Mouse (Mus musculus): ENCODE results near the gene C1rl. TPM values are rescaled to one million over a fixed set of nuclear protein-coding genes. Genes with fewer than 3 reads are reported as not detected.

C1rl gene
- total and polyA plus RNA-seq, 3 experiments: 1.1 to 1.3 (median 1.2) TPM

DNA sequence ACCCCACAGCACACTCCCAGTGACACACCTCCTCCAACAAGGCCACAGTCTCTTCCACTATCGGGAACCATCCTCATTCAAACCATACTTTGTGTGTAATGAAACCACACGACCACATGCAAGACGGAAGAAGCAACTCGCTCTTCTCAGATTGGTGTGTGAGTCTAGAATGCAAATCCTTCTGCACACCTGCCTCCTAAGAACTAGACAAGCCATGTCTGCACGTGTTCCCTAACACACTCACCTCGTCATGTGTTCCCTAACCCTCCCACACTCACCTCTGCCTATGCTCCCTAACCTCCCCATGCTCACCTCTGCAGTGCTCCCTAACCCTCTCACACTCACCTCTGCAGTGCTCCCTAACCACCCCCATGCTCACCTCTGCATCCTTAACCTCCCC, 1.5 kb upstream of the C1rl start:
- Histone ChIP-seq H3K27me3 (ENCODE audit: control insufficient read depth, insufficient read depth, low read length) (no peaks in the 10 kb centered on the region), H3K79me2 (replicated peaks; ENCODE audit: control insufficient read depth, insufficient read depth, low read length) (no peaks in the 10 kb centered on the region), H3K27ac (no peak overlapping the region), H3K4me3 (no peak overlapping the region), H3K36me3 (ENCODE audit: control insufficient read depth, insufficient read depth, low read length) (no peaks in the 10 kb centered on the region), H3K9ac (ENCODE audit: low read depth, low read length) (no peak overlapping the region), H3K4me1 (ENCODE audit: control insufficient read depth, insufficient read depth, low read length) (0 out of 2 replicates have a peak, but pooled peaks cover 3% of the 10 kb centered on the region)
- no peak for DNase-seq
- TF ChIP-seq CTCF (IDR thresholded peaks at IDR 0.05) (no peak), POLR2A (IDR thresholded peaks at IDR 0.05; ENCODE audit: insufficient read depth, low read depth, low read length) (no peak), EP300 (IDR thresholded peaks at IDR 0.05; ENCODE audit: insufficient read depth, low read depth, low read length) (no peak)
- 82% methylated on average over 6 of the region's 6 CpGs for WGBS
- intact Hi-C loops (cut with DNase I): loop anchor here (5.0 kb wide), 2 partner anchors 51 to 266 kb away; partner anchors contain the start of genes Atn1, C1s1 and Gm45234

DNA sequence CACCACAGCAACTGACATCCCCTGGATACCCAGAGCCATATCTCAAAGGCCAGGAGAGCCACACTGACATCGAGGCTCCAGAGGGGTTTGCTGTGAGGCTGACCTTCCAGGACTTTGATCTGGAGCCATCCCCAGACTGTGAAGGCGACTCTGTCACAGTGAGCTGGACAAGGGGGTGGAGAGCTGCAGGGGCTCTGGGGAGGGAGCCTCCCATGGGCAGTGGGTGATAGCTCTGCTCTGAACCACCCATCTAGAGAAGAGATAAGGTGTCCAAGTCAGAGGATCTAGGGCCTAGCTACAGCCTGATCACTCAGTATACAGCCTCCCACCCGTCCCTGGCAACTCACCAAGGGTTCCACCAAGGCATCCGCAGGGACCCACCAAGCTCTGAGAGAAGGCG, 973 bp downstream of the C1rl start:
- intact Hi-C loops (cut with DNase I): loop anchor here (5.0 kb wide), 2 partner anchors 48 to 263 kb away; partner anchors contain the start of genes Atn1, C1s1 and Gm45234
- no peaks in the 10 kb centered on the region for H3K36me3 ChIP-seq (ENCODE audit: control insufficient read depth, insufficient read depth, low read length)
- H3K9ac ChIP-seq (ENCODE audit: low read depth, low read length): no peak overlapping the region
- TF ChIP-seq CTCF (IDR thresholded peaks at IDR 0.05) (no peak), POLR2A (IDR thresholded peaks at IDR 0.05; ENCODE audit: insufficient read depth, low read depth, low read length) (no peak), EP300 (IDR thresholded peaks at IDR 0.05; ENCODE audit: insufficient read depth, low read depth, low read length) (no peak)
- H3K4me1 ChIP-seq (ENCODE audit: control insufficient read depth, insufficient read depth, low read length): 0 out of 2 replicates have a peak, but pooled peaks cover 3% of the 10 kb centered on the region
- DNase-seq: peak; percentile 31 to 35
- peak overlapping the region; percentile 67 for H3K27ac ChIP-seq
- H3K4me3 ChIP-seq: no peak overlapping the region
- no peaks in the 10 kb centered on the region for H3K27me3 ChIP-seq (ENCODE audit: control insufficient read depth, insufficient read depth, low read length)
- 60% methylated on average over 5 of the region's 5 CpGs for WGBS
- no peaks in the 10 kb centered on the region for H3K79me2 ChIP-seq (replicated peaks; ENCODE audit: control insufficient read depth, insufficient read depth, low read length)

DNA sequence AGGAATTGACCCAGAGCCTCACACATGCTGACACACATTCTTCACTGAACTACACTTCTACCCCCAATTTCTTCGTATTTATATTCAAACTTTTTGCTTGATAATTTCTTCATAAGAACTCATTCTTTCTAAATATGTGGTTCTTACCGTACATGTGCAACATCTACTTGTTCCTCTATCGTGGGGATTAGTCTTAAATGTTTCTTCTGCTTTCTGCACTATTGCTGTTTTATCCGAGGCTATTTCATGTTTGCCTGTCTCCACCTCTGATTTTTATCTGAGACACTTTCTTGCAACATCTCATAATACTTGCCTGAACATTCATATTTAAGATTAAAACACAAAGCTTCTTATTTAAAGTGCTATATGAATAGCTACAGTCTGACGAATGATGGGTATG, 3.1 kb downstream of the C1rl start:
- TF ChIP-seq CTCF (IDR thresholded peaks at IDR 0.05): no peak
- TF ChIP-seq POLR2A (IDR thresholded peaks at IDR 0.05; ENCODE audit: insufficient read depth, low read depth, low read length): no peak
- no peak for TF ChIP-seq EP300 (IDR thresholded peaks at IDR 0.05; ENCODE audit: insufficient read depth, low read depth, low read length)
- no peaks in the 10 kb centered on the region for H3K27me3 ChIP-seq (ENCODE audit: control insufficient read depth, insufficient read depth, low read length)
- H3K79me2 ChIP-seq (replicated peaks; ENCODE audit: control insufficient read depth, insufficient read depth, low read length): no peaks in the 10 kb centered on the region
- H3K4me1 ChIP-seq (ENCODE audit: control insufficient read depth, insufficient read depth, low read length): 0 out of 2 replicates have a peak, but pooled peaks cover 3% of the 10 kb centered on the region
- intact Hi-C loops (cut with DNase I): no loop called here
- H3K9ac ChIP-seq (ENCODE audit: low read depth, low read length): no peak overlapping the region
- no peaks in the 10 kb centered on the region for H3K36me3 ChIP-seq (ENCODE audit: control insufficient read depth, insufficient read depth, low read length)
- no peak overlapping the region for H3K27ac ChIP-seq
- WGBS: 80% methylated on average over 5 of the region's 5 CpGs
- no peak overlapping the region for H3K4me3 ChIP-seq
- no peak for DNase-seq

GRCm38 (mm10) chr6:124499914-124500566, 7.1 kb downstream of the C1rl start:
- Histone ChIP-seq H3K27me3 (ENCODE audit: control insufficient read depth, insufficient read depth, low read length) (no peaks in the 10 kb centered on the region), H3K36me3 (ENCODE audit: control insufficient read depth, insufficient read depth, low read length) (no peaks in the 10 kb centered on the region), H3K79me2 (replicated peaks; ENCODE audit: control insufficient read depth, insufficient read depth, low read length) (no peaks in the 10 kb centered on the region), H3K9ac (ENCODE audit: low read depth, low read length) (no peak overlapping the region), H3K4me1 (ENCODE audit: control insufficient read depth, insufficient read depth, low read length) (no peaks in the 10 kb centered on the region), H3K27ac (no peak overlapping the region), H3K4me3 (no peak overlapping the region)
- TF ChIP-seq POLR2A (IDR thresholded peaks at IDR 0.05; ENCODE audit: insufficient read depth, low read depth, low read length): no peak
- TF ChIP-seq CTCF (IDR thresholded peaks at IDR 0.05): no peak
- no peak for TF ChIP-seq EP300 (IDR thresholded peaks at IDR 0.05; ENCODE audit: insufficient read depth, low read depth, low read length)
- no peak for DNase-seq
- 60% methylated on average over 10 of the region's 10 CpGs for WGBS
- intact Hi-C loops (cut with DNase I): no loop called here

- H3K27ac ChIP-seq: no peak overlapping the region
- WGBS: 73% methylated on average over 4 of the region's 4 CpGs
- no peak overlapping the region for H3K4me3 ChIP-seq
Observed at GRCm38 (mm10) chr6:124501473-124501872, 8.6 kb downstream of the C1rl start.

DNA sequence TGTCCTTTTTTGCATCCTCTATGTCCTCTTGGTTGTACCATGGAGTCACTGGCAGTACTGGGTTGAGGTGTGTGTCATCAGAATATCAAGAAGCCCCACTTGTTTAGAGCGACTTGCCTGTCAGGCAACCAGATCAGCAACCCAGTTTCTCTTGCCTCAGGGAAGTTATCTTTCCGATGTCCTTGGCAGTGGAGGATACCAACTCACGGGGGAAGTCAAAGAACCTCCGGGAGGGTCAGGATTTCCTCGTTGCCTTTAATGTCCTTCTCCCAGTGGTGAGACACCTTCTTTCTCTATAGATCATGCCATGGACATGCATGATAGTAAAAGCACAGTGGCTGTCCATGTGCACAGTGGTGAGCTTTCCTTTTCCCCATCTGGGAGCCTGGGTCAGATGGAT, 9.1 kb downstream of the C1rl start:
- TF ChIP-seq EP300 (IDR thresholded peaks at IDR 0.05; ENCODE audit: insufficient read depth, low read depth, low read length) (no peak), POLR2A (IDR thresholded peaks at IDR 0.05; ENCODE audit: insufficient read depth, low read depth, low read length) (no peak), CTCF (IDR thresholded peaks at IDR 0.05) (no peak)
- no peaks in the 10 kb centered on the region for H3K79me2 ChIP-seq (replicated peaks; ENCODE audit: control insufficient read depth, insufficient read depth, low read length)
- no peaks in the 10 kb centered on the region for H3K4me1 ChIP-seq (ENCODE audit: control insufficient read depth, insufficient read depth, low read length)
- no peaks in the 10 kb centered on the region for H3K36me3 ChIP-seq (ENCODE audit: control insufficient read depth, insufficient read depth, low read length)
- DNase-seq: no peak
- no peak overlapping the region for H3K9ac ChIP-seq (ENCODE audit: low read depth, low read length)
- no peaks in the 10 kb centered on the region for H3K27me3 ChIP-seq (ENCODE audit: control insufficient read depth, insufficient read depth, low read length)
- 64% methylated on average over 5 of the region's 5 CpGs for WGBS
- intact Hi-C loops (cut with DNase I): no loop called here
- H3K27ac ChIP-seq: no peak overlapping the region
- no peak overlapping the region for H3K4me3 ChIP-seq

More at GRCm38 (mm10) chr6:124501473-124501872, 8.6 kb downstream of the C1rl start:
- Histone ChIP-seq H3K36me3 (ENCODE audit: control insufficient read depth, insufficient read depth, low read length) (no peaks in the 10 kb centered on the region), H3K79me2 (replicated peaks; ENCODE audit: control insufficient read depth, insufficient read depth, low read length) (no peaks in the 10 kb centered on the region), H3K9ac (ENCODE audit: low read depth, low read length) (no peak overlapping the region), H3K27me3 (ENCODE audit: control insufficient read depth, insufficient read depth, low read length) (no peaks in the 10 kb centered on the region), H3K4me1 (ENCODE audit: control insufficient read depth, insufficient read depth, low read length) (no peaks in the 10 kb centered on the region)
- TF ChIP-seq CTCF (IDR thresholded peaks at IDR 0.05) (no peak), POLR2A (IDR thresholded peaks at IDR 0.05; ENCODE audit: insufficient read depth, low read depth, low read length) (no peak), EP300 (IDR thresholded peaks at IDR 0.05; ENCODE audit: insufficient read depth, low read depth, low read length) (no peak)
- intact Hi-C loops (cut with DNase I): no loop called here
- DNase-seq: peak in 1 of 2 experiments; percentile 23

Data from heart, adult 2 months (tissue).